Comparison of ENCODE assay signal across 9 mouse cellular contexts in genomic region chr14:30591417-30591816, GRCm38 (mm10). TPM values are rescaled to one million over a fixed set of nuclear protein-coding genes. Genes with fewer than 3 reads are reported as not detected.
DNase-seq lines count a peak whose midpoint lies in the region; ATAC-seq lines count a peak whose summit lies in the region.
"Had no signal": no experiment of that assay in that cellular context is flagged by ENCODE, and none has a peak within 500 bp of the region (broad histone marks: within the 10 kb centered on the region; RNA-seq: fewer than 3 reads in every experiment).

No protein-coding gene starts in this region.

- 0 out of 2 replicates have a peak overlapping the region, but pooled peaks have one; percentile 16 for H3K9ac ChIP-seq in forebrain, embryonic 11.5 days (ENCODE audit: low read length)
- H3K9ac ChIP-seq in forebrain, embryonic 15.5 days (replicated peaks), result no peak overlapping the region
- H3K9ac ChIP-seq: neural tube, embryonic 13.5 days had no signal

- 8% methylated on average over 6 of the region's 6 CpGs for WGBS in forebrain, embryonic 11.5 days
- WGBS in forebrain, embryonic 15.5 days, result 7% methylated on average over 6 of the region's 6 CpGs

- H3K36me3 ChIP-seq in forebrain, embryonic 11.5 days (ENCODE audit: control insufficient read depth, insufficient read depth, low read length), result no peaks in the 10 kb centered on the region
- H3K36me3 ChIP-seq in forebrain, embryonic 15.5 days, result no peaks in the 10 kb centered on the region
- H3K36me3 ChIP-seq in megakaryocyte, embryonic 14.5 days (replicated peaks; ENCODE audit: low read length), result peaks cover 35% of the 10 kb centered on the region
- H3K36me3 ChIP-seq: neural tube, embryonic 13.5 days had no signal

- H3K4me2 ChIP-seq in forebrain, embryonic 11.5 days (ENCODE audit: low read depth, low read length, severe bottlenecking), result no peak overlapping the region
- H3K4me2 ChIP-seq in forebrain, embryonic 15.5 days (replicated peaks), result no peak overlapping the region
- H3K4me2 ChIP-seq: neural tube, embryonic 13.5 days had no signal

- peaks cover 20% of the 10 kb centered on the region for H3K4me1 ChIP-seq in forebrain, embryonic 11.5 days (replicated peaks; ENCODE audit: control insufficient read depth, insufficient read depth, low read length)
- peaks cover 33% of the 10 kb centered on the region for H3K4me1 ChIP-seq in forebrain, embryonic 15.5 days
- H3K4me1 ChIP-seq in megakaryocyte, embryonic 14.5 days, result peaks cover 78% of the 10 kb centered on the region

- DNase-seq in forebrain, embryonic 11.5 days (ENCODE audit: low spot score), result peak; percentile 92
- peak; percentile 64 to 73 for DNase-seq in adrenal gland, postnatal 4 days (ENCODE audit: low spot score in 2 of 2)
- peak; percentile 85 to 93 for DNase-seq in heart, postnatal 14 days
- peak; percentile 57 to 70 for DNase-seq in layer of hippocampus, postnatal 36 days
- peak; percentile 65 to 82 for DNase-seq in spleen, postnatal 14 days (ENCODE audit: low spot score in 2 of 2)

- H3K9me3 ChIP-seq in forebrain, embryonic 11.5 days (ENCODE audit: control insufficient read depth, low read length), result no peaks in the 10 kb centered on the region
- no peaks in the 10 kb centered on the region for H3K9me3 ChIP-seq in forebrain, embryonic 15.5 days
- H3K9me3 ChIP-seq in megakaryocyte, embryonic 14.5 days, result no peaks in the 10 kb centered on the region
- H3K9me3 ChIP-seq: neural tube, embryonic 13.5 days had no signal

- H3K27me3 ChIP-seq in forebrain, embryonic 11.5 days (ENCODE audit: control insufficient read depth, insufficient read depth, low read length), result no peaks in the 10 kb centered on the region
- no peaks in the 10 kb centered on the region for H3K27me3 ChIP-seq in forebrain, embryonic 15.5 days
- peaks cover 2% of the 10 kb centered on the region for H3K27me3 ChIP-seq in megakaryocyte, embryonic 14.5 days (replicated peaks)
- H3K27me3 ChIP-seq: neural tube, embryonic 13.5 days had no signal

- no peak overlapping the region for H3K27ac ChIP-seq in forebrain, embryonic 11.5 days (ENCODE audit: low read depth, low read length)
- no peak overlapping the region for H3K27ac ChIP-seq in forebrain, embryonic 15.5 days (replicated peaks)
- H3K27ac ChIP-seq: neural tube, embryonic 13.5 days had no signal

- intact Hi-C loops in heart, postnatal 14 days (cut with DNase I), result loop anchor here (5.0 kb wide), 2 partner anchors 61 to 271 kb away; partner anchors contain the start of gene Rft1

- no peak overlapping the region for H3K4me3 ChIP-seq in forebrain, embryonic 11.5 days (ENCODE audit: low read depth, low read length)
- H3K4me3 ChIP-seq in forebrain, embryonic 15.5 days, result no peak overlapping the region
- H3K4me3 ChIP-seq in megakaryocyte, embryonic 14.5 days (replicated peaks), result peak overlapping the region; percentile 80
- H3K4me3 ChIP-seq: neural tube, embryonic 13.5 days had no signal

- ATAC-seq in forebrain, embryonic 11.5 days (replicated peaks; ENCODE audit: low FRiP score), result 0 out of 2 replicates have a peak, but pooled peaks have one; percentile 34
- ATAC-seq in forebrain, embryonic 15.5 days (replicated peaks), result no peak
- ATAC-seq in erythroblast, adult 5-6 weeks (replicated peaks; ENCODE audit: low FRiP score, poor library complexity, severe bottlenecking), result peak; percentile 61; the same call in 1 of the 2 replicates

RNA-seq across cellular contexts. Expression of gene Prkcd, which starts 34.6 kb away (rescaled TPM):
- 26.2 and 26.8 TPM in 2 replicates for polyA plus RNA-seq in forebrain, embryonic 11.5 days (2014; fragmentation: Nextera tagmentation; extraction: Ambion mirVana)
- 32.1 and 32.3 TPM in 2 replicates for polyA plus RNA-seq in forebrain, embryonic 15.5 days (2015; fragmentation: Nextera tagmentation; extraction: Ambion mirVana)
- total RNA-seq in adrenal gland, postnatal 4 days (2021), result 100 to 1,000 TPM; 197 to 224 TPM
- total RNA-seq in erythroblast, adult 5-6 weeks (2015; ENCODE audit: low replicate concordance), result 35.5 and 43.7 TPM in 2 replicates
- total RNA-seq in erythroblast, adult 5-6 weeks (2017; ENCODE audit: low replicate concordance), result 39.9 and 41.3 TPM in 2 replicates
- total RNA-seq in heart, postnatal 14 days (2021), result 10 to 100 TPM; 14.3 to 15.7 TPM
- total RNA-seq in layer of hippocampus, postnatal 36 days (2021), result 10 to 100 TPM; 33.5 to 38.1 TPM
- polyA plus RNA-seq in megakaryocyte, embryonic 14.5 days (2012; ENCODE audit: insufficient read depth, low replicate concordance), result 32.1 and 64.4 TPM in 2 replicates

RNA-seq across cellular contexts. Expression of gene Tkt, which starts 43.3 kb away (rescaled TPM):
- 118 and 135 TPM in 2 replicates for polyA plus RNA-seq in forebrain, embryonic 11.5 days (2014; fragmentation: Nextera tagmentation; extraction: Ambion mirVana)
- polyA plus RNA-seq in forebrain, embryonic 15.5 days (2015; fragmentation: Nextera tagmentation; extraction: Ambion mirVana), result 327 and 333 TPM in 2 replicates
- total RNA-seq in adrenal gland, postnatal 4 days (2021), result 100 to 1,000 TPM; 399 to 408 TPM
- total RNA-seq in erythroblast, adult 5-6 weeks (2015; ENCODE audit: low replicate concordance), result 66.7 and 82.0 TPM in 2 replicates
- total RNA-seq in erythroblast, adult 5-6 weeks (2017; ENCODE audit: low replicate concordance), result 175 and 205 TPM in 2 replicates
- 10 to 100 TPM; 35.1 to 39.2 TPM for total RNA-seq in heart, postnatal 14 days (2021)
- total RNA-seq in layer of hippocampus, postnatal 36 days (2021), result 100 to 1,000 TPM; 147 to 168 TPM
- 263 and 491 TPM in 2 replicates for polyA plus RNA-seq in megakaryocyte, embryonic 14.5 days (2012; ENCODE audit: insufficient read depth, low replicate concordance)

Comparison
In these comparisons a context has a peak if more than half of its experiments do, and no peak if none do; other contexts are left out.
1. RNA of gene Prkcd, which starts 34.6 kb away (total RNA-seq): 197 to 224 TPM in adrenal gland, postnatal 4 days; 35.5 to 43.7 TPM in erythroblast, adult 5-6 weeks, 33.5 to 38.1 TPM in layer of hippocampus, postnatal 36 days and 14.3 to 15.7 TPM in heart, postnatal 14 days; every median in the first group is over 4 times any median in the second.
2. Peak in every context shown above with its lines, with median percentiles within 50 percentile points of each other: DNase-seq.